Mouse (Mus musculus): Measurements from ENCODE around the gene Ccr5.
"Not testable (repeated sequence)": the region's sequence is repeated elsewhere in the genome, so short reads cannot be mapped to it uniquely, and the experiment has no call there.

Ccr5 gene

GRCm38 (mm10) chr9:124121387-124122184 lies at the start of gene Ccr5:
Gene Ccr5 (plus strand): TSS chr9:124121543.
- CTCF ChIA-PET: interaction anchor here (1.2 kb wide), 1 partner anchor 194 kb away, joined by 3 read pairs; no protein-coding TSS in a partner anchor

DNA sequence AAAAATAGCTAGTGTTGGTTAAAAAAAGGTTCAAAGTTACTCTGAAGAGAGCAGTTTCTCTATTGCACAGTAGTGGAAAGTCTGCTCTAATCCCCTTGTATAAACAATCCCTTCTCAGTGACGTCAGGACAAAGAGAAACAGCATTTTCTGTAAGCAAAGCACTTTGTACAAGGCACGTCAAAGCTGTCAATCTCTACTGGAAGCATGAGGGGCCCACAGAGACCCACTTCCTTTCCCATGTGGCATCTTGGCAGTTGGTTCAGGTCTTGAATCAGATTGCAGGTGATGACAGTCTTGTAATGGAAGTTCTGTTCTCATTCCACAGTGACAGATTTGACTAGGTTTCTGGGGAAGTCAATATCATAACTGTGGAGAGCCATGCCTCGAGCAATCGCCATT lies 41.5 kb upstream of the Ccr5 start:
- CTCF ChIA-PET: no interaction called here

- CTCF ChIA-PET: not testable (repeated sequence)
Measured at GRCm38 (mm10) chr9:124080471-124080870, 40.9 kb upstream of the Ccr5 start.

- CTCF ChIA-PET: no interaction called here
Measured at GRCm38 (mm10) chr9:124090441-124090840, 30.9 kb upstream of the Ccr5 start.

GRCm38 (mm10) chr9:124099127-124099526 lies 22.2 kb upstream of the Ccr5 start:
- CTCF ChIA-PET: no interaction called here

- CTCF ChIA-PET: no interaction called here
Measured at GRCm38 (mm10) chr9:124100357-124100756, 21.0 kb upstream of the Ccr5 start.

DNA sequence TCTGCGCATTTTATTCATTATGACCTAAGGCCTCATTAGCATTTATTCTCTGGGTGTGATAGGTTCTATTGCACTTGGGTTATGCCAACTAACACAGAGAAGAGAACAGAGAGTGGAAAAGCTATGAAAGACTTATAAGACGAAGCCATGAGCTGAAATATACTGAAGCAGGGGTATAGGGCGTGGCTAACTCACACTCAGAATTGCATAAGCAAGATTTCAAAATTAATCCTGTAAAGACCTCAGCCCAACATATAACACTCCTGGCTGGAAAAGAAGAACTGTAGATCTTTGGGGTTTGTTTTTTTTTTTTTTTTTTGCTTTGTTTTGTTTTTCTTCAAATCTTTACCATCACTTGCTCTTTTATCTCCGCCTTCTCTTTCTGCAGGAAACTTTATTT lies 19.6 kb upstream of the Ccr5 start, which contains the start of gene Ccr2:
TSS of gene Ccr2 (plus strand) at position 228 of the 400 bp plus-strand sequence.
- CTCF ChIA-PET: no interaction called here

DNA sequence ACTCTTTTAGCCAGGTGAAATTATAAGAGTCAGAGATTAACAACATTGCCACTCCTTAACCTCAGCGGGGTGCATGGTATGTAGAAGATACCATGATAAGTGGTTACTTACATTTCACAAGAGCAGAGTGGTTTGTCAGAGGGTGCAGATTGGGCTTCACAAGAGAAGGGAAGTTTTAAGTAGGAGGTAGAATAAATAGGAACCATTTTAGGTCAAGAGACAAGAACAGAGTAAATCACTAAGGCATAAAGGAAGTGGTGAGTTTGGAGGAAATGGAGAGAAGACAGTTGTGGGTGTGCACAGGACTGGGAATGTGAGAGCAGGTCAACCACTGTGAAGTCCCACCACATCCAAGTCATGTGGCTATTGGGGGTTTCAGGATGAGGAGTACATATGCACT lies 18.1 kb upstream of the Ccr5 start:
- CTCF ChIA-PET: interaction anchor here (0.6 kb wide), 1 partner anchor 521 kb away, joined by 4 read pairs; no protein-coding TSS in a partner anchor

- CTCF ChIA-PET: no interaction called here
Measured at GRCm38 (mm10) chr9:124105196-124105595, 16.1 kb upstream of the Ccr5 start.

DNA sequence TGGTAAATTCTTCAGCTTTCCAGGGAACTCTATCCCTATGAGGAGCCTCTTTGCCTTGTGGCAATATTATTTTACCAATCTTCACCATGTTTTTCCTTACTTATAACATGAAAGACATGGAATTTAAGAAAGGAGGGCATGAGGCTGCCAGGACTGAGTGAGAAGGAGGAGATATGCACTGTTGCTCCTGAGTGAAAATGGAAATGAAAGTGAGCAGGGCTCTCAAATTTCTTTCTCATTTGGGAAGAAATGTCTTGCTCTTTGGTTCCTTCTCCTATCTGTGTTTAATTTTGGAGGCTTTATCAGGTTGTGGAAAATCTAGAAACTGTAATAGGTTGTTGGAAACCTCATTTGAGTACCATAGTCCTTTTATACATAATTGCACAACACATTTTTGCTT lies 14.1 kb upstream of the Ccr5 start:
- CTCF ChIA-PET: interaction anchor here (0.5 to 1.0 kb wide), 2 partner anchors 21 to 48 kb away, joined by 4 read pairs; no protein-coding TSS in a partner anchor

DNA sequence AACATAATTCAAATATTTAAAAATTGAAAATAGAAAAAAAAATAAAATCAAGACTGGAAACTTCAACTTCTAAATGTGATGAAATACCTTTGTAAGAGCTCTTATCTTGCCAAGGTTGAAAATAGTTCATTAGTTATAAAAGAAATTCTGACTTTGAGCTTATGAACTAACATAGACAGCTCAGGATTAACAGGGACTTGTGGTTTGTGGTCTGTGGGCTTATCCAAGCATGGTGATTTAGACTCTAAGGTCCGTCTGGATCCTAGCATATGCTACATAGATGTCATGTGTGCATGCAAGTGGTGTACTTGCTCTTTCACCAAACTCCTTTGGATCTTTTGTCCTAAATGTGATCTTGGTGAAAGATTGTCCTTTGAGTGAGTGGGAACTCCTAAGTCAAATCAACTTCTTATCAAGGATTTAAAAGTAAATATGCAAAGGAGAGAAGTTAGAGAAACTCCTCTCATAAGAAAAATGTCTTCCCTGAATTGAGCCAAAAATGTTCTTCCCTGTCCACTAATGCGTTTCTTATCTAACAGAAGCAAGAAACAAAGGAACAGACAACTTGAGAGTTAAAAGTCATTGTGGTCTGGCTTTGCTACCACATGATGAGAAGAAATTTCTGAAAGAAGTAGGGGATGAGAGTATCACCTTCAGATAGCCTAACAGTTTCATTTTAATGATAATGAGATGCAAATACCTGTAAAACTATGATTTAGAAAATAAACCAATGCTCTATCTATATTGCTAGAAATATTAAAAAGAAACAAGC lies 12.8 kb upstream of the Ccr5 start:
- CTCF ChIA-PET: interaction anchor here (1.0 kb wide), 1 partner anchor 19 kb away, joined by 4 read pairs; no protein-coding TSS in a partner anchor

DNA sequence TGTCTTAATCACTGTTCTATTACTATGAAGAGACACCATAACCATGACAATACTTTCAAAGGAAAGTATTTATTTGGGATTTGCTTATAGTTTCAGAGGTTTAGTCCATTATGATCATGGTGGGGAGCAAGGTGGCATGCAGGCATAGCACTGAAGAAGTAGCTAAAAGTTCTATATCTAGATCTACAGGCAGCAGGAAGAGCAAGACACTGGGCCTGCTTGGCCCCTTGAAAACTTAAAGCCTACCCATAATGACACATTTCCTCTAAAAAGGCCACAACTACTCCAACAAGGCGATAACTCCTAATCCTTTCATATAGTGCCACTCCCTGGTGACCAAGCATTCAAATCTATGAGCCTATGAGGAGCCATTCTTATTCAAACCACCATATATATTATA lies 9.3 kb upstream of the Ccr5 start:
- CTCF ChIA-PET: interaction anchor here (0.6 kb wide), 1 partner anchor 160 kb away, joined by 3 read pairs; no protein-coding TSS in a partner anchor

GRCm38 (mm10) chr9:124112591-124113239 lies 8.6 kb upstream of the Ccr5 start:
- CTCF ChIA-PET: no interaction called here

GRCm38 (mm10) chr9:124113777-124114176 lies 7.6 kb upstream of the Ccr5 start:
- CTCF ChIA-PET: no interaction called here

DNA sequence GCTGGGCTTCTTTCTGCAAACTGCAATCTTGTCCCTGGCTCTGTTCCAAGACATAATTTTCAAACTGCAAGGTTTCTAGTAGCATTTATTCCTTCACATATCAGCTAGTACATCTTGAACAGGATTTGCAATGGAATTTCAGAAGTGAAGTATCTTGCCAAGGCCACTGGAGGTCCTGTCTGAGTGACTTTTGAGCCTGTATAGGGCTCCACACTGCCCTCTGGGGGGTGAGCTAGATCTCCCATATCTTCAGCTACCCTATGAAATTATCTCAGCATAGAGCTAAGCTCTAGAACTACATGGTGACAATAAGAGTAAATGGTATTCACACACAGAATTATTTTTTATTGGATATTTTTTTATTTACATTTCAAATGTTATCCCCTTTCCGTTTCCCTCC lies 2.9 kb upstream of the Ccr5 start:
- CTCF ChIA-PET: no interaction called here

DNA sequence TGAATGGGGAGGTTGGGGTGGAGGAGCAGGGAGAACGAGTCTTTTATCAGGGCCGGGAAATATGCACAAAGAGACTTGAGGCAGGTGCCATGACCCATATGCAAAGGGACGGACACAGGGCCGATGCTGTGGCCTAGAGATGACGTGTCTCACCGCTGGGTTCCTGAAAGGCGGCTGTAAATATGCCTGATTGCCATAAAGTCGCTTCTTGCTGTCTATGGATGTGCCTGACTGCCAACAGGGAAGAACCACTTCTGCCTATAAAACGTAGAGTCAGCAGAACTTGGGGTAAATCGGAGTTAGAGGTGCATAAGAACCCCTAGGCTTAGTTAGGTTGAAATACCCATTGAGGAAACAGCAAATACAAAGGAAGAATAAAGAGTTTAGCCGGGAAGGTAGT lies 4.2 kb downstream of the Ccr5 start:
- CTCF ChIA-PET: no interaction called here

DNA sequence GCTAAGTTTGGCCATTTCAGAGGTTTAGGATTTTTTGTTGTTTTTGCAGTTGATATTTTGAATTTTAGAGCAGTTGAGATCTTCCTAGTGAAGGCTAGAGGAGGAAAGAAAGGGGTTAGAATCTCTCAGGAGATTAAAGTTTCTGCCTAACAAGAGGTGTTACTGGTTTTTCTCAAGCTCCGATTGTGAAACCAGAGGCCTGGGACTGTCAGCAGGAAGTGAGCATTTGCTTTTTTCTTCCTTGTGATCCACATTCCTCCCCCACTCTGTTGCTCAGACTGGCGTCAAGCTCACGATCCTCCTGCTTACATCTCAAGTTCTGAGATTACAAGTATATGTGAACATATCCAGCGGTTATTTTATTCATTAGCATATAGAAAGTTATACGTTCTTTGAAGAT lies 5.0 kb downstream of the Ccr5 start:
- CTCF ChIA-PET: no interaction called here

DNA sequence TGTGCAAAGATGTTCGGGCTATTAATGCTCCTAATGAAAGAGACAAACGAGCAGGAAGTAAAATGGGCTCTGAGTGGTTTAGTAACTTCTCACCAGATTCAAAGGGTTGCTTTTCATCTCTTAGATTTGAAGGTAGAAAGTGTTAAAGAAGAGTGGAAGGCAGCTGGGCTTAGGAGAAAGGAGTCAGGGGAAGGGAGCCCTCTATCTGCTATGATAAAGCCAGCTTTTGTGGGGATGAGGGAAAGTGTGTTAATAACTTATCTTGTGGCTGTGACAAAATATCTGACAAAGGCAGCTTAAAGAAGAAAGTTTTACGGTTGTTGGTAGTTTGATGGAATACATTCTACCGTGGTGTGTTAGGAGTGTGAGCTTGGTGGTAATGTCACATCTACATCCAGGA lies 6.1 kb downstream of the Ccr5 start:
- CTCF ChIA-PET: interaction anchor here (0.6 to 0.7 kb wide), 2 partner anchors 19 to 94 kb away, joined by 3 to 4 read pairs; no protein-coding TSS in a partner anchor

GRCm38 (mm10) chr9:124128379-124128778 lies 7.0 kb downstream of the Ccr5 start:
- CTCF ChIA-PET: no interaction called here

DNA sequence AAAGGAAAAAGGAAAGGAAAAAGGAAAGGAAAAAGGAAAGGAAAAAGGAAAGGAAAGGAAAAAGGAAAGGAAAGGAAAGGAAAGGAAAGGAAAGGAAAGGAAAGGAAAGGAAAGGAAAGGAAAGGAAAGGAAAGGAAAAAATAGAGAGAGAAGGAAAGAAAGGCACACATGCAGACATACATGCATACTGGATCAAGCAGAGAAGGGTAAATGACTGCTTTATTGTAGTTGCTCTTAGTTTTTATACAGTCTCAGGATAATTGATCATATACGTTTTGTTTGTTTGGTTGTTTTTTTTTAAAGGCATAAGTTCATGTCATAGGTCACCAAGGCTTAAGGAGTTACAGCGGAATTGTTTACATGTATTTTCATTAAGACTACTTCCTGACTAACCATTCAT lies 11.6 kb downstream of the Ccr5 start:
- CTCF ChIA-PET: not testable (repeated sequence)

- CTCF ChIA-PET: not testable (repeated sequence)
Measured at GRCm38 (mm10) chr9:124134919-124135318, 13.6 kb downstream of the Ccr5 start.

DNA sequence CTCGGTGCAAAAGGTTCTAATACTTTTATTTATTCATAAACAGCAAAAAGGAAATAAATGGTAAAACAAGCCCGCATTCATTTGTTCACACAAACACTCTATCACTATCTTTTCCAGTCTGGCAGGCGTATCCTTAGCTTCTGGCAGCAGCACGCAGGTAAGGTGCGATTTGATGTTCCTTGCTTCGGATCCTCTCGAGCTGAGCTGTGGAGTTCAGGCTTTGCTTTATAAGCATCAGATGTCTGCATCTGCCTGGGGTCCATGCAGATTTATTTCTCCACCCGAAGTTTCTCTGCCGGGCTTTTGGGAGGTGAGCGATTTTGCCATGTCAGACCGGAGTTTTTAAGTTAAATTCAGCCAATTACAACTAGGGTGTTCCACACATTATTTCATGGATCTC lies 16.3 kb downstream of the Ccr5 start:
- CTCF ChIA-PET: no interaction called here
